Mouse (Mus musculus) heart, embryonic 16.5 days (tissue): Measurements from ENCODE around the gene Alg9. TPM values are rescaled to one million over a fixed set of nuclear protein-coding genes. Genes with fewer than 3 reads are reported as not detected.

Experiments used
- ATAC-seq: fragments of 200-750 bp; cut with Nextera tagmentation; replicated peaks from 2 replicates; pipeline ENCODE4 v1.8.0; 2017; ENCODE audit warnings: moderate number of reproducible peaks; ENCODE audit not compliant: insufficient read depth, low FRiP score; ENCODE audit errors: extremely low read depth
- H3K27ac ChIP-seq: fragments of 300-500 bp; sonication (generic); 2 replicates; pipeline ENCODE4 v1.5.1; 2014; ENCODE audit warnings: mild to moderate bottlenecking, low read length, control low read depth, moderate library complexity
- H3K27me3 ChIP-seq: fragments of 300-500 bp; sonication (generic); 2 replicates; pipeline ENCODE4 v1.6.1; 2014; ENCODE audit warnings: low read length, mixed read lengths; ENCODE audit not compliant: control insufficient read depth, insufficient read depth
- H3K36me3 ChIP-seq: fragments of 300-500 bp; sonication (generic); 2 replicates; pipeline ENCODE4 v1.6.1; 2014; ENCODE audit not compliant: control insufficient read depth, insufficient read depth
- H3K4me1 ChIP-seq: fragments of 300-500 bp; sonication (generic); 2 replicates; pipeline ENCODE4 v1.6.1; 2014; ENCODE audit warnings: low read length, mixed read lengths; ENCODE audit not compliant: control insufficient read depth, insufficient read depth
- H3K4me2 ChIP-seq: fragments of 300-500 bp; sonication (generic); 2 replicates; pipeline ENCODE4 v1.6.1; 2014; ENCODE audit warnings: low read depth, mild to moderate bottlenecking, control low read depth, low read length
- H3K4me3 ChIP-seq: fragments of 300-500 bp; sonication (generic); 2 replicates; pipeline ENCODE4 v1.5.1; 2014; ENCODE audit warnings: mild to moderate bottlenecking, control low read depth, low read length
- H3K9ac ChIP-seq: fragments of 300-500 bp; sonication (generic); 2 replicates; pipeline ENCODE4 v1.6.1; 2014; ENCODE audit warnings: low read length, control low read depth
- H3K9me3 ChIP-seq: fragments of 300-500 bp; sonication (generic); replicated peaks from 2 replicates; pipeline ENCODE4 v1.6.1; 2016; ENCODE audit warnings: low read length; ENCODE audit not compliant: control insufficient read depth
- WGBS: fragments of 180-500 bp; shearing (Covaris S2); extraction: QIAGEN DNeasy Blood & Tissue Kit; methylation state at CpG from one replicate; pipeline ENCODE4 v1.1.7; 2014; 5-methylcytosine and 5-hydroxymethylcytosine counted together
- polyA plus RNA-seq: library from polyadenylated mRNA; unstranded; fragments of >200 nt; fragmentation: Nextera tagmentation; extraction: Ambion mirVana; gene quantifications from 2 replicates; pipeline ENCODE4 v1.2.1, GENCODE M21; 2015

Gene Alg9
- polyA plus RNA-seq, 1 experiment from 2014 or later = 27.2 TPM

- peaks cover 8% of the 10 kb centered on the region for H3K4me1 ChIP-seq
- peak overlapping the region; percentile 99 for H3K27ac ChIP-seq
- WGBS = 26% methylated on average over 17 of the region's 17 CpGs
- H3K9me3 ChIP-seq = no peaks in the 10 kb centered on the region
- peak overlapping the region; percentile 69 for H3K4me3 ChIP-seq
- H3K9ac ChIP-seq = peak overlapping the region; percentile 88
- H3K27me3 ChIP-seq = no peaks in the 10 kb centered on the region
- peak; percentile 92 for ATAC-seq
- peaks cover 13% of the 10 kb centered on the region for H3K36me3 ChIP-seq
- H3K4me2 ChIP-seq = peak overlapping the region; percentile 73
These were observed 21.8 kb upstream of the Alg9 start for GRCm38 (mm10) chr9:50752784-50753615.

GRCm38 (mm10) chr9:50753947-50754346, 20.9 kb upstream of the Alg9 start:
- 13% methylated on average over 7 of the region's 7 CpGs for WGBS
- peaks cover 13% of the 10 kb centered on the region for H3K36me3 ChIP-seq
- H3K27me3 ChIP-seq = no peaks in the 10 kb centered on the region
- peak overlapping the region; percentile 73 for H3K4me2 ChIP-seq
- H3K9me3 ChIP-seq = no peaks in the 10 kb centered on the region
- H3K4me3 ChIP-seq = peak overlapping the region; percentile 69
- H3K9ac ChIP-seq = peak overlapping the region; percentile 88
- H3K27ac ChIP-seq = peak overlapping the region; percentile 99
- ATAC-seq = peak; percentile 8; the same call in 1 of the 2 replicates
- H3K4me1 ChIP-seq = peaks cover 8% of the 10 kb centered on the region

- no peak overlapping the region for H3K9ac ChIP-seq
- WGBS = 58% methylated on average over 5 of the region's 5 CpGs
- peaks cover 13% of the 10 kb centered on the region for H3K36me3 ChIP-seq
These were observed 18.1 kb upstream of the Alg9 start for GRCm38 (mm10) chr9:50756711-50757110.

GRCm38 (mm10) chr9:50761520-50762243, 13.1 kb upstream of the Alg9 start:
- H3K9ac ChIP-seq = no peak overlapping the region
- no peaks in the 10 kb centered on the region for H3K4me1 ChIP-seq
- peaks cover 3% of the 10 kb centered on the region for H3K36me3 ChIP-seq
- H3K9me3 ChIP-seq = no peaks in the 10 kb centered on the region
- H3K27ac ChIP-seq = no peak overlapping the region
- H3K27me3 ChIP-seq = no peaks in the 10 kb centered on the region
- no peak for ATAC-seq
- H3K4me3 ChIP-seq = no peak overlapping the region
- 60% methylated on average over 6 of the region's 6 CpGs for WGBS
- no peak overlapping the region for H3K4me2 ChIP-seq

More at GRCm38 (mm10) chr9:50756711-50757110, 18.1 kb upstream of the Alg9 start:
- H3K9me3 ChIP-seq = no peaks in the 10 kb centered on the region
- H3K4me1 ChIP-seq = peaks cover 3% of the 10 kb centered on the region; the same call in 1 of the 2 replicates
- H3K4me3 ChIP-seq = no peak overlapping the region
- H3K4me2 ChIP-seq = no peak overlapping the region
- ATAC-seq = no peak
- H3K27ac ChIP-seq = no peak overlapping the region
- H3K27me3 ChIP-seq = no peaks in the 10 kb centered on the region

GRCm38 (mm10) chr9:50763331-50763730, 11.5 kb upstream of the Alg9 start:
- Histone ChIP-seq H3K9me3 (no peaks in the 10 kb centered on the region), H3K4me3 (no peak overlapping the region), H3K4me2 (no peak overlapping the region), H3K27me3 (no peaks in the 10 kb centered on the region), H3K9ac (no peak overlapping the region), H3K27ac (no peak overlapping the region), H3K4me1 (peaks cover 5% of the 10 kb centered on the region; the same call in 1 of the 2 replicates), H3K36me3 (peaks cover 2% of the 10 kb centered on the region; the same call in 1 of the 2 replicates)
- 64% methylated on average over 1 of the region's 1 CpGs for WGBS
- no peak for ATAC-seq

GRCm38 (mm10) chr9:50767531-50768106, 7.2 kb upstream of the Alg9 start:
- peak overlapping the region; percentile 72 for H3K9ac ChIP-seq
- H3K4me3 ChIP-seq = peak overlapping the region; percentile 66
- H3K4me2 ChIP-seq = peak overlapping the region; percentile 80
- peak overlapping the region; percentile 96 for H3K27ac ChIP-seq
- H3K4me1 ChIP-seq = peaks cover 13% of the 10 kb centered on the region
- no peaks in the 10 kb centered on the region for H3K9me3 ChIP-seq
- H3K27me3 ChIP-seq = no peaks in the 10 kb centered on the region
- WGBS = 5% methylated on average over 17 of the region's 17 CpGs
- H3K36me3 ChIP-seq = peaks cover 7% of the 10 kb centered on the region; the same call in 1 of the 2 replicates
- peak; percentile 20 for ATAC-seq

- 3% methylated on average over 59 of the region's 59 CpGs for WGBS
- ATAC-seq = peak; percentile 93
- peak within 1 kb of the TSS; percentile 96 for H3K27ac ChIP-seq
These were observed 6.5 kb upstream of the Alg9 start, which contains the start of gene Fdxacb1 for GRCm38 (mm10) chr9:50768107-50769002. Gene Fdxacb1 (plus strand): TSS chr9:50768236.

GRCm38 (mm10) chr9:50770011-50770410, 4.8 kb upstream of the Alg9 start:
- 72% methylated on average over 2 of the region's 2 CpGs for WGBS
- ATAC-seq = no peak
- Histone ChIP-seq H3K36me3 (0 out of 2 replicates have a peak, but pooled peaks cover 5% of the 10 kb centered on the region), H3K9ac (no peak overlapping the region), H3K27ac (no peak overlapping the region), H3K27me3 (no peaks in the 10 kb centered on the region), H3K4me2 (no peak overlapping the region), H3K9me3 (no peaks in the 10 kb centered on the region), H3K4me3 (no peak overlapping the region), H3K4me1 (peaks cover 17% of the 10 kb centered on the region)

More at GRCm38 (mm10) chr9:50768107-50769002, 6.5 kb upstream of the Alg9 start, which contains the start of gene Fdxacb1:
- Histone ChIP-seq H3K4me2 (peak within 1 kb of the TSS; percentile 87), H3K27me3 (no peaks in the 10 kb centered on the region), H3K9ac (peak within 1 kb of the TSS; percentile 72), H3K4me1 (peaks cover 13% of the 10 kb centered on the region), H3K36me3 (peaks cover 7% of the 10 kb centered on the region; the same call in 1 of the 2 replicates), H3K4me3 (peak within 1 kb of the TSS; percentile 66), H3K9me3 (no peaks in the 10 kb centered on the region)
